Mouse (Mus musculus) MEL-GATA-1-ER (cell line): Measurements from ENCODE around the gene Rad51c.
"Not testable (repeated sequence)": the region's sequence is repeated elsewhere in the genome, so short reads cannot be mapped to it uniquely, and the experiment has no call there.

Experiments
- DNase-seq: peaks from one replicate; pipeline ENCODE4 v3.0.0-alpha.2; 2012; ENCODE audit warnings: low read depth; ENCODE audit errors: extremely low read depth

The Rad51c gene

DNA sequence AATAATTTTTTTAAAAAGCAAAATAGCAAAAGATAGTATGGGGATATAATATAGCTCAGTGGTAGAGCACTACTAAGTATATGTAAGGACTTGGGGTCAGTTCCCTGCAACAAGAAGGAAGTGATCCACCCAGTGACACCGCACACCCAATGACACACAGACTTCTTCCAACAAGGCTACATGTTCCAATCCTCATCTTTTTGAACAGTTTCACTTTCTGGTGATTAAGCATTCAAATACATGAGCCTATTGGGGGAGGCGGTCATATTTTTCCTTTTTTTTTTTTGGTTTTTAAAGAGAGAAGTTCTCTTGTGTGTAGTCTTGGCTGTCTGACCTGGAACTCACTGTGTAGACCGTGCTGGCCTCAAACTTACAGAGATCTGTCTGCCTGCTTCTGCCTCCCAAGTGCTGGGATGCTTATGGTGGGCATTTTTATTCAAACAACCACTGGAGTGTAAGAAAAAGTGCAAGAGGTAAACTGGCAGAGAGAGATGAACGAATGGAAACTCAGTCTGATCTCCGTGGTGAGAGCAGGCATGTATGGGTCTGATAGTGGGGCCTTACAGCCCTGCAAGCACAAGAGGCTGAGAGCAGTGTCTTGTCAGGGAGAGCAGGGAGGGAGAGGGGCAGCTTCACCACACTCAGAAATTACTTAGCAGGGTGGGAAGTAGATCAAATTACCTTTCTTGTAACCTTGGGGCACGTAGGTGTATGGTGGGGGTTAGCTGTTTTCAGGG lies 28.3 kb upstream of the Rad51c start:
- no peak for DNase-seq

GRCm38 (mm10) chr11:87432447-87432846 lies 27.7 kb upstream of the Rad51c start:
- no peak for DNase-seq

DNA sequence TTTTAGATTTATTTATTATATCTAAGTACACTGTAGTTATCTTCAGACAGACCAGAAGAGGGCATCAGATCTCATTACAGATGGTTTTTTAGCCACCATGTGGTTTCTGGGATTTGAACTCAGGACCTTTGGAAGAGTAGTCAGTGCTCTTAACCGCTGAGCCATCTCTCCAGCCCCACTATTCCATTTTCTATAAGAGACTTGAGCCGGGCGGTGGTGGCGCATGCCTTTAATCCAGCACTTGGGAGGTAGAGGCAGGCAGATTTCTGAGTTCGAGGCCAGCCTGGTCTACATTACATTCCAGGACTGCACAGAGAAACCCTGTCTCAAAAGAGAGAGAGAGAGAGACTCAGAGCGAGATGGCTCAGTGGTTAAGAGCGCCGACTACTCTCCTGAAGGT lies 27.1 kb upstream of the Rad51c start:
- not testable (repeated sequence) for DNase-seq

DNA sequence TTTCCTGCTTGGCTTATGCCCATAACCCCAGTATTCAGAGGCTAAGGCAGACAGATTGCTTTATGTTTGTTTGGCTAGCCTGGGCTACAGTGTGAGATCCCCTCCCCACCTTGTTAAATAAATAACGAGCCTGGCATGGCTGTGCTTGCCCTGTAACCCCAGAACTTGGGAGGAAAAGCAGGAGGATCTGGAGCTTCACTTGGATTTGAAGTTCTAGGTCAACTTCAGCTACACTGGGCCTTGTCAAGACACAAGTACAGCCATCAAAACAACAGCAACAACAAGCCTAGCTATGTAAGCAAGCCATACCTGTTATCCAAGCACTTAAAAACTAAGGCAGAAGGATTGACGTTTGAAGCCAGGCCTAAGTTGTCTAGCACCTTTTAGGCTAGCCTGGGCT lies 25.6 kb upstream of the Rad51c start:
- no peak for DNase-seq

DNA sequence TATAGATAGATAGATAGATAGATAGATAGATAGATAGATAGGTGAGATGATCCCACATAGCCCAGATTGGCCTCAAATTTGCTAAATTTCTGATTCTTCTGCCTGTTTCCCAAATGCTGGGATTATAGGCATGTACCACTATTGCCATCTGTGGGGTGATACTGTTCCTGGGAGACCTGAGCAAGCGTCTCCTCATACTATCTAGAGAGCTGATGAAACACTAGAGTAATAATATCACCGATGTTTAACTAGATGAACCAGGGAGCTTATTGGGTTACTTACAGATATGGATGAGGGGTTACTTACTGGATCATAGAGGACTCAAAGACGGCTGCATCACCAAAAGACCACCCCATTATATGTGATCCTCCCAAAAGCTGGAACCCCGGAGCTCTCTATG lies 24.6 kb upstream of the Rad51c start:
- DNase-seq: no peak

DNA sequence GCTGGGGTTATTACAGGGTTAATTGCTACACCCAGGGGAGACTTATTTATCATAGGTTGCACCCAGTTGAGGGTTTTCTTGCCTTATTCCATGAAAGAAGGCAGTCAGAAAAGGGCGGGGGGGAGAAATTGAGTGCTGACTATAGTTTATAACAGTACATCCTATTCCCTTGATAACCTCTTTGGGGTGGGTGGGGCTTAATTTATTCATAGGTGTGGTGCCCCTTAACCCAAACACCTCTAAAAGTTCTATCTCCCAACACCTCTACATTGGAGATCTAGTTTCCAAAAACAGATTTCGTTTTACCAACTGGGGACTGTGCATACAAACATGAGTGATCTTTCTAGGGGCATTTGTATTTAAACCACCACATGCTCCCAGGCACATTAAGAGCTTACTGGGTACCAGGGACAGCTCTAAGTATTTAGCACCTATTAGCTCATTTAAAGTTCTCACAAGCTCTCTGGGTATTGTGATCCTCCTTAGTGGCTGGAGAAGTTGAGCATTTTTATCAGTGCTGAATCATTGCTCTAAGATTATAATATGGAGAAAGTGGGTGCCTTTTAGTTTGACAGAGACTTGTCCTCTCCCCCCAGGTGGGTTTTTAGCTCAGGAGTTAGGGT lies 23.4 kb upstream of the Rad51c start:
- no peak for DNase-seq

- peak; percentile 91 for DNase-seq
Observed at GRCm38 (mm10) chr11:87427273-87428050, 22.7 kb upstream of the Rad51c start.

- peak; percentile 99 for DNase-seq
Observed at GRCm38 (mm10) chr11:87426450-87427250, 21.9 kb upstream of the Rad51c start.

DNA sequence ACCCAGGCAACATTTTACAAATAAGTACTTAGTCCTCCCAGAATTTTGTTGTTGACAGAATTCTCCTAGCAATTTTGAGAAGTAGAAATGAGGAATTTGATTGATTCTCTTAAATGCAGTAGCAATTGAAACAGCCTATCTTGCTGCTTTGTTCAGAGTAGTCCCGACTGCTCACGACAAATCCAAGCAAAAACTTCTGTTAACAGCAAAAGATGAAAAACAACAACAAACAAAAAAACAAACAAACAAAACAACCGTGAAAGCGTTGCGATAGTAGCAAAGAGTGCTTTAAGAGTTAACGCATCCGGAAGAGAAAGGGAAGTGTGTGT lies 21.3 kb upstream of the Rad51c start:
- DNase-seq: no peak

- no peak for DNase-seq
Observed at GRCm38 (mm10) chr11:87423551-87424325, 19.0 kb upstream of the Rad51c start.

DNA sequence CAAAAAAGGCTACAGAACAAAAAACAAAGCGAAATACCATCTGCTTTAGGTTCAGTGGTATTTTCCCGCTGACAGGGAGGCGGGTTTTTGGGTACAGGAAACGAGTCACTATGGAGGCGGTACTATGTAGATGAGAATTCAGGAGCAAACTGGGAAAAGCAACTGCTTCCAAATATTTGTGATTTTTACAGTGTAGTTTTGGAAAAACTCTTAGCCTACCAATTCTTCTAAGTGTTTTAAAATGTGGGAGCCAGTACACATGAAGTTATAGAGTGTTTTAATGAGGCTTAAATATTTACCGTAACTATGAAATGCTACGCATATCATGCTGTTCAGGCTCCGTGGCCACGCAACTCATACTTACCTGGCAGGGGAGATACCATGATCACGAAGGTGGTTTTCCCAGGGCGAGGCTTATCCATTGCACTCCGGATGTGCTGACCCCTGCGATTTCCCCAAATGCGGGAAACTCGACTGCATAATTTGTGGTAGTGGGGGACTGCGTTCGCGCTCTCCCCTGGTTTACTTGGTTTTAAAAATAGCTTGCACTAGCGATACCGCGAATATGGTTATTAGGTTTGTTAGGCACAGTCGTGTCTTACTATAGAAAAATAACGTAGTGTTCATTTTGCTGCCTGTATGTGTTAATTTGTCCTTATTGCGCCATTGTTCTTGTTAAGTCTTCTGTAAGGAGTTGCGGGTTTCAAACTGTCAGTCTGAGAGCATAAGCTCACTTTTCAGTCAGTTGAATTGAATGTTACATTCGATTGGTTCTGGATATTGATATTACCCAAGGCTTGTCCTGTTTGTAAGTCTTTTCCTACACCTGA lies 18.0 kb upstream of the Rad51c start:
- DNase-seq: peak; percentile 100

DNA sequence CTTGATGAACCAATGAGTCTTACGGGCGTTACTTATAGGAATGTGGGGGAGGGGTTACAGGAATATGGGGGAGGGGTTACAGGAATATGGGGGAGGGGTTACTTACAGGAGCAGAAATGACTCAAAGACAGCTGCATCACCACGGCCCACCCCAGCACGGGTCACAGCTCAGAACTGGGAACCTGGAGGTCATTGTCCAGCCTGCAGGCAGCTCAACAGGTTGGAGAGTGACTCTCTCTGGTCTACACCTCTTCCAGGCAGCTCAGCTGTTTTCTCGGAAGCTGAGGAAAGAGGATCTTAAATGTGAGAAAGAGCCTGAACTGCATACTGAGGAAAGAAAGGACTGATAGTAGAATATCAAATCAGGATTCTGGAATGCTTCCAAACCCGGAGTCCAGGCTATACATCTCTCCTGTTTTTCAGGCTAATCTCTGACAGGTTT lies 17.0 kb upstream of the Rad51c start:
- DNase-seq: no peak

DNA sequence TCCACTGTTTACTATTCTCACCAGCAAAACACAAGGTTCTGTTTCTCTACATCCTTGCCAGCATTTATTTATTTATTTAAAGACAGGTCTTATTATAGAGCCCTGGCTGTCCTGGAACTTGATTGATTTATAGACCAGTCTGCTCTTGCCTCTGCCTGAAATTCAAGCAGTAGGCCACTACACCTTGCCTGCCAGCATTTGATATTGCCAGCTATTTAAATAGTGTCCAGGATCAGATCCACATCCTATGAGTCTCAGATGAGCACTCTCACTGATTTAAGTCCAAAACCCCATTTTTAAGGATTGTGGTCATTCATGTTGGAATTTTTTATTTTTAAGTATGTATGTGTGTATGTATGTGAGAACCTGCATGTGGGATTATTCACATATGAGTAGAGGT lies 16.1 kb upstream of the Rad51c start:
- no peak for DNase-seq

- DNase-seq: no peak
Observed at GRCm38 (mm10) chr11:87416120-87416519, 11.4 kb upstream of the Rad51c start.

DNA sequence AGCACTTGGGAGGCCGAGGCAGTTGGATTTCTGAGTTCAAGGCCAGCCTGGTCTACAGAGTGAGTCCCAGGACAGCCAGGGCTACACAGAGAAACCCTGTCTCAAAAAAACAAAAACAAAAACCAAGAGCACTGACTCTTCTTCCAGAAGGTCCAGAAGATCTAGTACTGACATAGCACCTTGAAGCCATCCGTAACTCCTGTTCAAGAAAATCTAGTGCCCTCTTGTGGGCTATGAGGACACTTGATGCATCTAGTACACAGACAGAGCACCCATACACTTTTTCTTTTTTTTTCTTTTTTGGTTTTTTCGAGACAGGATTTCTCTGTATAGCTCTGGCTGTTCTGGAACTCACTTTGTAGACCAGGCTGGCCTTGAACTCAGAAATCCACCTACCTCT lies 8.7 kb upstream of the Rad51c start:
- DNase-seq: not testable (repeated sequence)

DNA sequence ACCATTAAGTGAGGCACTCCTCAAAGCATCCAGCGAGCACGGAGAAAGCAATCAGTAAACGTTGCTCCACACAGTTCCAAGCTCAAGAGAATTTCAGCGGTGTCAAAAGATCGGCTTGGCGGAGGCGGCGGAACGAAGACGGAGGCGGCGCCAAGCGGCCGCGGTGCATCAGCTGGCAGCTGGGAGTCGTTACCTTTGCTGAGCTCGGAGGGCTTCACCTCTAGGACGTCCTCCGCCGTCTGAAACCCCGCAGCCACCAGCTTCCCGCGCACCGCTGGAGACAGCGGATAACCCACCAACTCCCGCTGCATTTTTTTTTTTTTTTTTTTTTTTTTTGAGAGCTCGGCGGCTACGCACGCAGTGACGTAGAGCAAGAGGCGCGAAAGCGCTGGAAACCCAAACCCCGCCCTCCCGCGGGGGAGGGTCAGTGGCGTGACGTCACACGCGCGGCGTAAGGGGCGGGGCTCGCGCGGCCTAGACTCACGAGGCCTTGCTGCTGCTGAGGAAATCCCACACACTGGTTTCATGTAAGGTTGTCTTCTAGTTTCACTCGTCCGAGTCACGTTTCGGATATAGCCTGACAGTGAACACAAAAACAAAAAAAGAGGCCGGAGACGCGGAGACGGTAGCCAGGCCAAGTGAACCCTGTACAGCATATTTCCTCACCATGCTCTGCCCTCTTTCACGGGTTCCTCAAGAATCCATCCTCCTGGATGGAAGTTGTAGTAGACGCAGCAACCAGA lies 472 bp downstream of the Rad51c start:
- DNase-seq: peak; percentile 84

DNA sequence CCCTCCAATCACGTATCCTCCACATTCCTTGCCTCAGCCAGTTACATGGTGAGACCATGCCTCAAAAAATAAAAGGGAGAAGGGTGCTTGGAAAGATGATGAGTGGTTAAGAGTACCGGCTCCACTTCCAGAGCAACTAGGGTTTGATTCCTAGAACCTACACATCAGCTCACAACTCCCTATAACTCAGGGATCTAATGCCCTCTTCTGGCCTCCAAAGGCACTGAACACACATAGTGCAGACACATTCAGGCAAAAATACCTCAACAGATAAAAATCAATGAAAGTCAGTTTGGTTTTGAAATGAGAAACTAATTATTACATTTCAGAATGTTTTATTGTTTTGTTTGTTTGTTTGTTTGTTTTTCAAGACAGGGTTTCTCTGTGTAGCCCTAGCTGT lies 6.4 kb downstream of the Rad51c start:
- DNase-seq: no peak

- peak; percentile 30 for DNase-seq
Observed at GRCm38 (mm10) chr11:87393855-87394254, 10.9 kb downstream of the Rad51c start.

DNA sequence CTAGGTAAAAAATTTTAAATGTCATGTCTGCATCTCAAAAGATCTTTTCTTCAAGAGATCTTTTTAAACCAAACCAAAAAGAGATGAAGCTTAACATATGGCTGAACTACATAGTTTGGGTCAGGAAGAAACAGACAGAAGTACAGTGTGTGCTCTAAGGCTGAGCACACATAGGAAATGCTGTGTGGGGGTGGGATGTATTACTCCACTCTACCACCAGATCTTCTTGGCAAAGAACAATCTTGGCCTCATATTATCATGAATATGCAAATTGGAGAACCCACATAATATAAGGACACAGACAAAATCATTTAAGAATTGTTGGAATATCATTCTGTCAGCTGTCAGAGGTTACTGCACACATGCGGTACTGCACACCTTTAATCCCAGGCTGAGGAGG lies 19.1 kb downstream of the Rad51c start:
- DNase-seq: no peak
